Mouse (Mus musculus): Measurements from ENCODE around the gene Ngrn. TPM values are rescaled to one million over a fixed set of nuclear protein-coding genes. Genes with fewer than 3 reads are reported as not detected.
A peak's percentile ranks its signal among the peaks of the same experiment; 100 is the strongest.

The Ngrn gene
- polyA plus RNA-seq, 1 experiment = 67.1 TPM

- TF ChIP-seq POLR2A (IDR thresholded peaks at IDR 0.05; ENCODE audit: borderline replicate concordance, insufficient read depth, low read length) (no peak), CTCF (IDR thresholded peaks at IDR 0.05; ENCODE audit: borderline replicate concordance, insufficient read depth, low read depth, low read length) (no peak)
- H3K4me1 ChIP-seq (ENCODE audit: control insufficient read depth, insufficient read depth, low read length) = peaks cover 3% of the 10 kb centered on the region; the same call in 1 of the 2 replicates
- H3K27ac ChIP-seq (ENCODE audit: insufficient read depth, low read length) = no peak overlapping the region
- whole genome bisulfite sequencing = 75% methylated on average over 12 of the region's 12 CpGs
- H3K27me3 ChIP-seq (ENCODE audit: control insufficient read depth, insufficient read depth, low read length) = no peaks in the 10 kb centered on the region
- no peak overlapping the region for H3K4me3 ChIP-seq (replicated peaks; ENCODE audit: insufficient read depth, low read depth, low read length)
- DNase-seq = no peak
These were observed 3.6 kb downstream of the Ngrn start for GRCm38 (mm10) chr7:80264606-80265005.

DNA sequence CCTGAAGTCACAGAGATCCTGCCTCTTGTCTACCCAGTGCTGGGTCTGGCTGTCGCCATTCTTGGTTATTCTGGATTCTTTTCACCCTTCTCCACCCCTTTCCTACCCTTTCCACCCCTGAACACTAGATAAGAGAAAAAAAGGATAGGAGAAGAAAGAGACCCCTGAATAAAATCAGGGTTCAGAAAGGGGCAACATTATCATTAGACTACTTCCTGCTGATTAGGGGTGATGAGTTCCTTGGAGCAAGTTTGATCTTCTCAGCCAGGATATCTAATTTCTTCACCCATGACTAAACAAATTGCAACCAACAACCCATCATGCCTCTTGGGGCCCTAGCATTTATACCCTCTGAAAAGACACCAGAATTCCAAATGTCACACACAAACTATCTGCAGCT is 6.7 kb downstream of the Ngrn start:
- TF ChIP-seq POLR2A (IDR thresholded peaks at IDR 0.05; ENCODE audit: borderline replicate concordance, insufficient read depth, low read length) = no peak
- no peak for TF ChIP-seq CTCF (IDR thresholded peaks at IDR 0.05; ENCODE audit: borderline replicate concordance, insufficient read depth, low read depth, low read length)
- no peaks in the 10 kb centered on the region for H3K27me3 ChIP-seq (ENCODE audit: control insufficient read depth, insufficient read depth, low read length)
- 79% methylated on average over 1 of the region's 1 CpGs for WGBS
- DNase-seq = no peak
- H3K4me1 ChIP-seq (ENCODE audit: control insufficient read depth, insufficient read depth, low read length) = peaks cover 6% of the 10 kb centered on the region; the same call in 1 of the 2 replicates
- no peak overlapping the region for H3K27ac ChIP-seq (ENCODE audit: insufficient read depth, low read length)
- H3K4me3 ChIP-seq (replicated peaks; ENCODE audit: insufficient read depth, low read depth, low read length) = no peak overlapping the region

GRCm38 (mm10) chr7:80268897-80269750 is 8.1 kb downstream of the Ngrn start, which contains the start of gene Vps33b:
Gene Vps33b, plus strand, starts transcription at chr7:80269649.
- peak; percentile 97 for DNase-seq
- peak within 1 kb of the TSS; percentile 93 for H3K4me3 ChIP-seq (replicated peaks; ENCODE audit: insufficient read depth, low read depth, low read length)
- H3K4me1 ChIP-seq (ENCODE audit: control insufficient read depth, insufficient read depth, low read length) = peaks cover 6% of the 10 kb centered on the region; the same call in 1 of the 2 replicates
- WGBS = 3% methylated on average over 21 of the region's 21 CpGs
- no peaks in the 10 kb centered on the region for H3K27me3 ChIP-seq (ENCODE audit: control insufficient read depth, insufficient read depth, low read length)
- H3K27ac ChIP-seq (ENCODE audit: insufficient read depth, low read length) = peak within 1 kb of the TSS; percentile 46
- peak; percentile 52; the same call in 1 of the 2 replicates for TF ChIP-seq POLR2A (IDR thresholded peaks at IDR 0.05; ENCODE audit: borderline replicate concordance, insufficient read depth, low read length)
- no peak for TF ChIP-seq CTCF (IDR thresholded peaks at IDR 0.05; ENCODE audit: borderline replicate concordance, insufficient read depth, low read depth, low read length)

- peak in 1 of 2 experiments; percentile 68 for DNase-seq
- Histone ChIP-seq H3K27ac (ENCODE audit: insufficient read depth, low read length) (peak overlapping the region; percentile 44), H3K4me3 (replicated peaks; ENCODE audit: insufficient read depth, low read depth, low read length) (peak overlapping the region; percentile 93), H3K4me1 (ENCODE audit: control insufficient read depth, insufficient read depth, low read length) (peaks cover 6% of the 10 kb centered on the region; the same call in 1 of the 2 replicates), H3K27me3 (ENCODE audit: control insufficient read depth, insufficient read depth, low read length) (no peaks in the 10 kb centered on the region)
- WGBS = under 1% methylated on average over 23 of the region's 23 CpGs
- no peak for TF ChIP-seq POLR2A (IDR thresholded peaks at IDR 0.05; ENCODE audit: borderline replicate concordance, insufficient read depth, low read length)
- TF ChIP-seq CTCF (IDR thresholded peaks at IDR 0.05; ENCODE audit: borderline replicate concordance, insufficient read depth, low read depth, low read length) = no peak
These were observed 8.8 kb downstream of the Ngrn start for GRCm38 (mm10) chr7:80269751-80270255.

DNA sequence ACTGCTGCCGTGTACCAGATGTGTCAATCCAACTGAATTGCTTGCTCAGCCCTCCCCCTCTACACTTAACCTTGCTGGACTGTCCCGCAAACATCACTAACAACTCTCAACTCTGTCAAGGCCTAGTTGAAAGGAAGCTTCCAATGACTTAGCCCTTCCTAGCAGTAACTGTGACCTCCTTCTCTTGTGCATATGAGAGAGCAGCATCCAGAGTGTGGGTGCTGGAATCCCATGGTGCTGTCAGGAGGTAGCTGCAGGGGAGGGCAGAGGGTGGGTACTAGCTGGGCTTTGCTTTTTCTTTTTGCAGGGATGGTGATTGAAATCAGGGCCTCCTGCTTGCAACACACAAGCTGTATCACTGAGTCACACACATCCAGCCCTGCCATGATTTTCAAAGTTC is 12.4 kb downstream of the Ngrn start:
- 91% methylated on average over 2 of the region's 2 CpGs for WGBS
- Histone ChIP-seq H3K27me3 (ENCODE audit: control insufficient read depth, insufficient read depth, low read length) (no peaks in the 10 kb centered on the region), H3K4me1 (ENCODE audit: control insufficient read depth, insufficient read depth, low read length) (peaks cover 6% of the 10 kb centered on the region; the same call in 1 of the 2 replicates), H3K4me3 (replicated peaks; ENCODE audit: insufficient read depth, low read depth, low read length) (no peak overlapping the region), H3K27ac (ENCODE audit: insufficient read depth, low read length) (no peak overlapping the region)
- TF ChIP-seq CTCF (IDR thresholded peaks at IDR 0.05; ENCODE audit: borderline replicate concordance, insufficient read depth, low read depth, low read length) (no peak), POLR2A (IDR thresholded peaks at IDR 0.05; ENCODE audit: borderline replicate concordance, insufficient read depth, low read length) (no peak)
- no peak for DNase-seq

GRCm38 (mm10) chr7:80276374-80276773 is 15.4 kb downstream of the Ngrn start:
- WGBS = 97% methylated on average over 4 of the region's 4 CpGs

GRCm38 (mm10) chr7:80280032-80280431 is 19.0 kb downstream of the Ngrn start:
- no peaks in the 10 kb centered on the region for H3K27me3 ChIP-seq (ENCODE audit: control insufficient read depth, insufficient read depth, low read length)
- H3K27ac ChIP-seq (ENCODE audit: insufficient read depth, low read length) = no peak overlapping the region
- H3K4me1 ChIP-seq (ENCODE audit: control insufficient read depth, insufficient read depth, low read length) = no peaks in the 10 kb centered on the region
- TF ChIP-seq CTCF (IDR thresholded peaks at IDR 0.05; ENCODE audit: borderline replicate concordance, insufficient read depth, low read depth, low read length) (no peak), POLR2A (IDR thresholded peaks at IDR 0.05; ENCODE audit: borderline replicate concordance, insufficient read depth, low read length) (no peak)
- no peak for DNase-seq
- WGBS = 85% methylated on average over 10 of the region's 10 CpGs
- H3K4me3 ChIP-seq (replicated peaks; ENCODE audit: insufficient read depth, low read depth, low read length) = no peak overlapping the region

More at GRCm38 (mm10) chr7:80276374-80276773, 15.4 kb downstream of the Ngrn start:
- DNase-seq = no peak
- Histone ChIP-seq H3K4me3 (replicated peaks; ENCODE audit: insufficient read depth, low read depth, low read length) (no peak overlapping the region), H3K27me3 (ENCODE audit: control insufficient read depth, insufficient read depth, low read length) (no peaks in the 10 kb centered on the region), H3K4me1 (ENCODE audit: control insufficient read depth, insufficient read depth, low read length) (no peaks in the 10 kb centered on the region), H3K27ac (ENCODE audit: insufficient read depth, low read length) (no peak overlapping the region)
- TF ChIP-seq POLR2A (IDR thresholded peaks at IDR 0.05; ENCODE audit: borderline replicate concordance, insufficient read depth, low read length) (no peak), CTCF (IDR thresholded peaks at IDR 0.05; ENCODE audit: borderline replicate concordance, insufficient read depth, low read depth, low read length) (no peak)

Measured in cerebellum, adult 2 months (tissue).